Mouse (Mus musculus) cerebellum, adult 2 months (tissue): Measurements from ENCODE around the gene Cwc25. TPM values are rescaled to one million over a fixed set of nuclear protein-coding genes. Genes with fewer than 3 reads are reported as not detected.

ENCODE experiments used
- DNase-seq, 2 experiments: peaks; one replicate each; pipeline ENCODE4 v3.0.0; 2021
- H3K27ac ChIP-seq: fragments of 200-500 bp; 2 replicates; pipeline ENCODE4 v1.5.1; 2012; ENCODE audit warnings: low read length, control low read depth, inconsistent platforms; ENCODE audit not compliant: insufficient read depth
- H3K27me3 ChIP-seq: fragments of 200-500 bp; 2 replicates; pipeline ENCODE4 v1.6.1; 2012; ENCODE audit warnings: inconsistent platforms, mild to moderate bottlenecking, low read length, moderate library complexity; ENCODE audit not compliant: control insufficient read depth, insufficient read depth
- H3K4me1 ChIP-seq: fragments of 200-500 bp; 2 replicates; pipeline ENCODE4 v1.6.1; 2011; ENCODE audit warnings: low read length; ENCODE audit not compliant: control insufficient read depth, insufficient read depth
- H3K4me3 ChIP-seq: fragments of 200-500 bp; replicated peaks from 2 replicates; pipeline ENCODE3; 2011; ENCODE audit warnings: mild to moderate bottlenecking, low read depth, low read length, control low read depth; ENCODE audit not compliant: insufficient read depth
- CTCF ChIP-seq: fragments of 200-500 bp; IDR thresholded peaks from 2 replicates; pipeline ENCODE4 v1.5.1; 2011; ENCODE audit warnings: low read depth, mild to moderate bottlenecking, control low read depth, low read length, moderate library complexity, borderline replicate concordance; ENCODE audit not compliant: insufficient read depth
- POLR2A ChIP-seq: fragments of 200-500 bp; IDR thresholded peaks from 2 replicates; pipeline ENCODE4 v1.6.1; 2011; ENCODE audit warnings: low read length, control low read depth, borderline replicate concordance; ENCODE audit not compliant: insufficient read depth
- WGBS: fragments of 180-500 bp; shearing (Covaris S2); methylation state at CpG from one replicate; pipeline ENCODE4 v1.1.7; 2018; 5-methylcytosine and 5-hydroxymethylcytosine counted together
- polyA plus RNA-seq: library from polyadenylated mRNA; depleted of rRNA; stranded (reverse); fragments of >200 nt; gene quantifications from 2 replicates; pipeline ENCODE4 v1.2.3, GENCODE M21; 2012

Cwc25 gene
- polyA plus RNA-seq, 1 experiment, result 17.7 TPM

- no peak for TF ChIP-seq CTCF
- no peak for TF ChIP-seq POLR2A
- no peak overlapping the region for H3K27ac ChIP-seq
- no peaks in the 10 kb centered on the region for H3K27me3 ChIP-seq
- no peak overlapping the region for H3K4me3 ChIP-seq
- 54% methylated on average over 5 of the region's 5 CpGs for WGBS
- no peak for DNase-seq
- no peaks in the 10 kb centered on the region for H3K4me1 ChIP-seq
Observed at GRCm38 (mm10) chr11:97776497-97777128, 10.3 kb upstream of the Cwc25 start.

GRCm38 (mm10) chr11:97775808-97776496 is 9.6 kb upstream of the Cwc25 start, which contains the start of gene 1700001P01Rik:
TSS of gene 1700001P01Rik (minus strand) at chr11:97775918.
- Histone ChIP-seq H3K27ac (no peak within 1 kb of the TSS), H3K4me3 (no peak within 1 kb of the TSS), H3K27me3 (no peaks in the 10 kb centered on the region), H3K4me1 (no peaks in the 10 kb centered on the region)
- DNase-seq, result no peak
- 46% methylated on average over 17 of the region's 17 CpGs for WGBS
- TF ChIP-seq CTCF, result no peak
- no peak for TF ChIP-seq POLR2A

GRCm38 (mm10) chr11:97775186-97775585 is 8.8 kb upstream of the Cwc25 start:
- Histone ChIP-seq H3K4me3 (no peak overlapping the region), H3K27me3 (no peaks in the 10 kb centered on the region), H3K27ac (no peak overlapping the region), H3K4me1 (no peaks in the 10 kb centered on the region)
- 72% methylated on average over 13 of the region's 13 CpGs for WGBS
- TF ChIP-seq POLR2A, result no peak
- no peak for DNase-seq

GRCm38 (mm10) chr11:97771410-97771809 is 5.1 kb upstream of the Cwc25 start:
- no peak for TF ChIP-seq POLR2A
- no peak for TF ChIP-seq CTCF
- Histone ChIP-seq H3K4me1 (no peaks in the 10 kb centered on the region), H3K27me3 (no peaks in the 10 kb centered on the region), H3K27ac (no peak overlapping the region), H3K4me3 (no peak overlapping the region)
- DNase-seq, result no peak
- 79% methylated on average over 14 of the region's 14 CpGs for WGBS

- Histone ChIP-seq H3K4me3 (no peak overlapping the region), H3K4me1 (peaks cover 8% of the 10 kb centered on the region; the same call in 1 of the 2 replicates), H3K27me3 (no peaks in the 10 kb centered on the region), H3K27ac (no peak overlapping the region)
- WGBS, result 36% methylated on average over 2 of the region's 2 CpGs
- DNase-seq, result no peak
- TF ChIP-seq POLR2A, result no peak
- no peak for TF ChIP-seq CTCF
Observed at GRCm38 (mm10) chr11:97769704-97770103, 3.3 kb upstream of the Cwc25 start.

GRCm38 (mm10) chr11:97761638-97762037 is 4.7 kb downstream of the Cwc25 start:
- H3K4me3 ChIP-seq, result no peak overlapping the region
- no peak overlapping the region for H3K27ac ChIP-seq
- H3K27me3 ChIP-seq, result no peaks in the 10 kb centered on the region
- TF ChIP-seq POLR2A (no peak), CTCF (no peak)
- DNase-seq, result no peak
- H3K4me1 ChIP-seq, result peaks cover 8% of the 10 kb centered on the region; the same call in 1 of the 2 replicates

- TF ChIP-seq CTCF, result no peak
- Histone ChIP-seq H3K4me1 (no peaks in the 10 kb centered on the region), H3K27me3 (no peaks in the 10 kb centered on the region), H3K27ac (no peak overlapping the region), H3K4me3 (no peak overlapping the region)
- no peak for DNase-seq
- 80% methylated on average over 6 of the region's 6 CpGs for WGBS
Observed at GRCm38 (mm10) chr11:97758942-97759341, 7.4 kb downstream of the Cwc25 start.

GRCm38 (mm10) chr11:97758125-97758524 is 8.2 kb downstream of the Cwc25 start:
- no peaks in the 10 kb centered on the region for H3K27me3 ChIP-seq
- no peak overlapping the region for H3K27ac ChIP-seq
- no peaks in the 10 kb centered on the region for H3K4me1 ChIP-seq
- no peak overlapping the region for H3K4me3 ChIP-seq
- TF ChIP-seq CTCF, result no peak
- TF ChIP-seq POLR2A, result no peak
- 91% methylated on average over 1 of the region's 1 CpGs for WGBS
- no peak for DNase-seq
